Mouse (Mus musculus) CH12.LX (cell line): ENCODE data around the gene Trim47. TPM values are rescaled to one million over a fixed set of nuclear protein-coding genes. Genes with fewer than 3 reads are reported as not detected.

ENCODE experiments used
- DNase-seq: peaks from one replicate; pipeline ENCODE4 v3.0.0-alpha.2; 2013; ENCODE audit errors: extremely low read depth
- H3K27ac ChIP-seq: 2 replicates; pipeline ENCODE4 v1.5.1; 2012; ENCODE audit warnings: low read depth, mild to moderate bottlenecking, control low read depth, moderate library complexity; ENCODE audit not compliant: insufficient read depth
- H3K27me3 ChIP-seq: replicated peaks from 2 replicates; pipeline ENCODE3; 2012; ENCODE audit warnings: inconsistent platforms
- H3K36me3 ChIP-seq, 2 experiments: replicated peaks in 1 of 2; 2 replicates each; pipeline versions ENCODE3 to v1.6.1; 2012; ENCODE audit warnings: inconsistent platforms in 1 of 2, low read length in 1 of 2, mild to moderate bottlenecking in 1 of 2, mixed read lengths in 1 of 2, moderate library complexity in 1 of 2; ENCODE audit not compliant: control insufficient read depth in 1 of 2, insufficient read depth in 1 of 2
- H3K4me1 ChIP-seq, 2 experiments: 2 replicates each; pipeline ENCODE4 v1.6.1; 2012; ENCODE audit warnings: inconsistent platforms in 1 of 2, moderate library complexity in 1 of 2; ENCODE audit not compliant: insufficient read depth in 2 of 2, control insufficient read depth in 1 of 2
- H3K4me2 ChIP-seq: 2 replicates; pipeline ENCODE4 v1.6.1; 2012; ENCODE audit warnings: low read depth, mild to moderate bottlenecking, control low read depth; ENCODE audit not compliant: poor library complexity, insufficient read depth, severe bottlenecking
- H3K4me3 ChIP-seq, 3 experiments: fragments of 150-350 bp in 1 of 3; sonication (generic) in 1 of 3; replicated peaks in 1 of 3; 2 replicates each; pipeline versions ENCODE3 to v1.5.1; 2011 to 2012; ENCODE audit warnings: low read depth in 2 of 3, low read length in 2 of 3, mild to moderate bottlenecking in 2 of 3, moderate library complexity in 2 of 3, control low read depth in 1 of 3, improper control_type of control experiment in 1 of 3, inconsistent platforms in 1 of 3, mixed read lengths in 1 of 3; ENCODE audit not compliant: poor library complexity in 1 of 3
- H3K79me2 ChIP-seq: replicated peaks from 2 replicates; pipeline ENCODE4 v1.6.1; 2012; ENCODE audit warnings: mild to moderate bottlenecking, moderate library complexity; ENCODE audit not compliant: control insufficient read depth, poor library complexity, insufficient read depth, severe bottlenecking; ENCODE audit errors: extremely low read depth
- H3K9ac ChIP-seq: 2 replicates; pipeline ENCODE4 v1.6.1; 2012; ENCODE audit warnings: low read depth, mild to moderate bottlenecking, control low read depth, moderate library complexity; ENCODE audit not compliant: insufficient read depth
- H3K9me3 ChIP-seq: replicated peaks from 2 replicates; pipeline ENCODE3; 2012; ENCODE audit warnings: low read length, inconsistent platforms, mixed read lengths
- CHD1 ChIP-seq: IDR thresholded peaks from 2 replicates; pipeline ENCODE4 v1.6.1; 2012; ENCODE audit warnings: low read depth, low read length, improper control_type of control experiment, inconsistent platforms
- CHD2 ChIP-seq: IDR thresholded peaks from 2 replicates; pipeline ENCODE4 v1.6.1; 2011; ENCODE audit warnings: low read length, improper control_type of control experiment
- CTCF ChIP-seq, 2 experiments: IDR thresholded peaks in 1 of 2; conservative IDR thresholded peaks in 1 of 2; 2 replicates each; pipeline ENCODE4 v1.5.1; 2011 to 2012; ENCODE audit warnings: low read depth in 2 of 2, low read length in 2 of 2, improper control_type of control experiment in 1 of 2, inconsistent platforms in 1 of 2, mild to moderate bottlenecking in 1 of 2, moderate library complexity in 1 of 2
- E2F4 ChIP-seq: IDR thresholded peaks from 2 replicates; pipeline ENCODE4 v1.6.1; 2011; ENCODE audit warnings: low read depth, low read length, improper control_type of control experiment; ENCODE audit not compliant: insufficient replicate concordance
- EP300 ChIP-seq: IDR thresholded peaks from 2 replicates; pipeline ENCODE4 v1.6.1; 2011; ENCODE audit warnings: low read length, improper control_type of control experiment
- GABPA ChIP-seq: IDR thresholded peaks from 2 replicates; pipeline ENCODE4 v1.6.1; 2012; ENCODE audit warnings: low read depth, low read length, improper control_type of control experiment, inconsistent platforms; ENCODE audit not compliant: insufficient replicate concordance
- HCFC1 ChIP-seq: IDR thresholded peaks from 2 replicates; pipeline ENCODE4 v1.6.1; 2012; ENCODE audit warnings: low read depth, mild to moderate bottlenecking, inconsistent platforms, low read length, improper control_type of control experiment
- JUN ChIP-seq: IDR thresholded peaks from 2 replicates; pipeline ENCODE4 v1.6.1; 2011; ENCODE audit warnings: low read depth, mild to moderate bottlenecking, low read length, improper control_type of control experiment, moderate library complexity; ENCODE audit not compliant: insufficient read depth
- JUND ChIP-seq: conservative IDR thresholded peaks from 2 replicates; pipeline ENCODE4 v1.6.1; 2011; ENCODE audit warnings: low read depth, low read length, improper control_type of control experiment
- KAT2A ChIP-seq: IDR thresholded peaks from 2 replicates; pipeline ENCODE4 v1.6.1; 2012; ENCODE audit warnings: low read length, improper control_type of control experiment, inconsistent platforms; ENCODE audit not compliant: insufficient replicate concordance
- MAFK ChIP-seq: IDR thresholded peaks from 2 replicates; pipeline ENCODE4 v1.6.1; 2011; ENCODE audit warnings: low read length, improper control_type of control experiment; ENCODE audit not compliant: insufficient replicate concordance
- MAZ ChIP-seq: IDR thresholded peaks from 2 replicates; pipeline ENCODE4 v1.6.1; 2012; ENCODE audit warnings: low read depth, mild to moderate bottlenecking, inconsistent platforms, low read length, improper control_type of control experiment, moderate library complexity
- NELFE ChIP-seq: IDR thresholded peaks from 2 replicates; pipeline ENCODE4 v1.6.1; 2011; ENCODE audit warnings: low read depth, low read length, improper control_type of control experiment
- PAX5 ChIP-seq: IDR thresholded peaks from 2 replicates; pipeline ENCODE4 v1.6.1; 2012; ENCODE audit warnings: low read length, inconsistent platforms, mixed read lengths
- POLR2AphosphoS2 ChIP-seq: IDR thresholded peaks from 2 replicates; pipeline ENCODE4 v1.6.1; 2011; ENCODE audit warnings: low read depth, low read length, improper control_type of control experiment
- RCOR1 ChIP-seq: conservative IDR thresholded peaks from 2 replicates; pipeline ENCODE4 v1.6.1; 2012; ENCODE audit warnings: low read depth, mild to moderate bottlenecking, inconsistent platforms, low read length, improper control_type of control experiment
- SIN3A ChIP-seq: IDR thresholded peaks from 2 replicates; pipeline ENCODE4 v1.6.1; 2012; ENCODE audit warnings: low read length, improper control_type of control experiment, inconsistent platforms
- TBP ChIP-seq: conservative IDR thresholded peaks from 2 replicates; pipeline ENCODE4 v1.6.1; 2011; ENCODE audit warnings: low read depth, low read length, improper control_type of control experiment
- TCF12 ChIP-seq: IDR thresholded peaks from 2 replicates; pipeline ENCODE4 v1.6.1; 2014; ENCODE audit warnings: low read depth, mild to moderate bottlenecking, inconsistent platforms, low read length, improper control_type of control experiment
- UBTF ChIP-seq: IDR thresholded peaks from 2 replicates; pipeline ENCODE4 v1.6.1; 2012; ENCODE audit warnings: low read depth, mild to moderate bottlenecking, inconsistent platforms, low read length, improper control_type of control experiment, moderate library complexity
- USF2 ChIP-seq: conservative IDR thresholded peaks from 2 replicates; pipeline ENCODE4 v1.6.1; 2011; ENCODE audit warnings: low read depth, low read length, improper control_type of control experiment
- ZNF384 ChIP-seq: IDR thresholded peaks from 2 replicates; pipeline ENCODE4 v1.6.1; 2012; ENCODE audit warnings: low read depth, low read length, improper control_type of control experiment, inconsistent platforms
- dilution Hi-C: fragments of 300-500 bp; cut with MboI; formaldehyde crosslinking; loops from 2 replicates; pipeline ENCODE4 v1.14.3; 2020; ENCODE audit warnings: low sequenced_read_pairs; ENCODE audit not compliant: extremely low pct_unique_long_range_greater_than_20kb, extremely low pct_ligation_motif_present
- in situ Hi-C: fragments of 300-500 bp; cut with MboI; formaldehyde crosslinking; loops from 3 replicates; pipeline ENCODE4 v1.14.3; 2019; ENCODE audit warnings: low sequenced_read_pairs, low pct_ligation_motif_present, low pct_unique_long_range_greater_than_20kb, mixed read lengths
- polyA plus RNA-seq: library from polyadenylated mRNA; unstranded; fragments of >175 nt; gene quantifications from 2 replicates; pipeline ENCODE4 v1.2.1, GENCODE M21; 2012; ENCODE audit warnings: low read depth; ENCODE audit not compliant: insufficient read length
- total RNA-seq, 2 experiments: library from RNA; depleted of rRNA; stranded (reverse); fragments of 300-350 nt in 1 of 2; fragments of >200 nt in 1 of 2; gene quantifications; 2 replicates each; pipeline ENCODE4 v1.2.3; 2012 to 2014

Gene Trim47
- total and polyA plus RNA-seq, 3 experiments, result 0.21 to 0.38 TPM; not detected in 1

- H3K4me3 ChIP-seq, result no peak overlapping the region
- DNase-seq, result no peak
- H3K79me2 ChIP-seq, result peaks cover under 1% of the 10 kb centered on the region; the same call in 1 of the 2 replicates
- no peaks in the 10 kb centered on the region for H3K9me3 ChIP-seq
- no peak overlapping the region for H3K4me2 ChIP-seq
- peaks cover 64 to 79% of the 10 kb centered on the region in 2 experiments for H3K36me3 ChIP-seq
- H3K27me3 ChIP-seq, result no peaks in the 10 kb centered on the region
- TF ChIP-seq GABPA, result no peak
- no peak for TF ChIP-seq MAZ
- no peak for TF ChIP-seq ZNF384
- TF ChIP-seq E2F4, result no peak
- TF ChIP-seq, all 38 proteins: peak for 0
- dilution Hi-C loops (no loop called here), in situ Hi-C loops (no loop called here)
- H3K4me1 ChIP-seq, result peaks cover 14 to 40% of the 10 kb centered on the region in 2 experiments
- no peak overlapping the region for H3K9ac ChIP-seq
- no peak overlapping the region for H3K27ac ChIP-seq
These were observed 16.5 kb upstream of the Trim47 start for GRCm38 (mm10) chr11:116143468-116143867.

GRCm38 (mm10) chr11:116142211-116142991, 15.4 kb upstream of the Trim47 start:
- Histone ChIP-seq H3K27ac (no peak overlapping the region), H3K27me3 (no peaks in the 10 kb centered on the region), H3K4me3 (no peak overlapping the region), H3K4me1 (peaks cover 14 to 45% of the 10 kb centered on the region in 2 experiments), H3K9me3 (no peaks in the 10 kb centered on the region), H3K4me2 (no peak overlapping the region), H3K9ac (no peak overlapping the region), H3K36me3 (peaks cover 53 to 68% of the 10 kb centered on the region in 2 experiments), H3K79me2 (peaks cover 11% of the 10 kb centered on the region)
- peak; percentile 42 for DNase-seq
- dilution Hi-C loops, result no loop called here
- in situ Hi-C loops, result no loop called here
- TF ChIP-seq MAFK, result peak; percentile 74; the same call in 1 of the 2 replicates
- no peak for TF ChIP-seq JUN

GRCm38 (mm10) chr11:116138468-116139138, 11.6 kb upstream of the Trim47 start, which contains the start of gene Mrpl38:
Mrpl38 (minus strand) TSS chr11:116138868.
- peaks cover 41 to 65% of the 10 kb centered on the region in 2 experiments for H3K36me3 ChIP-seq
- H3K9me3 ChIP-seq, result no peaks in the 10 kb centered on the region
- peak within 1 kb of the TSS; percentile 83 to 95 (median 83) for H3K4me3 ChIP-seq
- peaks cover 21 to 56% of the 10 kb centered on the region in 2 experiments for H3K4me1 ChIP-seq
- H3K27ac ChIP-seq, result peak within 1 kb of the TSS; percentile 47
- H3K9ac ChIP-seq, result peak within 1 kb of the TSS; percentile 92
- in situ Hi-C loops (no loop called here), dilution Hi-C loops (no loop called here)
- DNase-seq, result peak; percentile 99
- no peaks in the 10 kb centered on the region for H3K27me3 ChIP-seq
- peak within 1 kb of the TSS; percentile 81 for H3K4me2 ChIP-seq
- peaks cover 24% of the 10 kb centered on the region for H3K79me2 ChIP-seq
- TF ChIP-seq UBTF (no peak; the same call in 1 of the 2 replicates), EP300 (no peak), CHD2 (no peak), CTCF (conservative IDR thresholded peaks at IDR 0.05 in 1 of 2, IDR thresholded peaks at IDR 0.05 in 1 of 2; ENCODE audit: low read depth in 2 of 2, low read length in 2 of 2) (peak; percentile 84 to 96), MAZ (0 out of 2 replicates have a peak, but pooled peaks have one; percentile 13), JUND (peak; percentile 38; the same call in 1 of the 2 replicates), HCFC1 (peak; percentile 81), MAFK (no peak), GABPA (no peak), SIN3A (peak; percentile 96), PAX5 (no peak), RCOR1 (no peak), POLR2AphosphoS2 (peak; percentile 54; the same call in 1 of the 2 replicates), CHD1 (0 out of 2 replicates have a peak, but pooled peaks have one; percentile 9), KAT2A (peak; percentile 47; the same call in 1 of the 2 replicates), TCF12 (peak; percentile 93), TBP (peak; percentile 77; the same call in 1 of the 2 replicates), NELFE (peak; percentile 87), USF2 (no peak)
